Mouse (Mus musculus): ENCODE measurements at regions not wholly inside any gene's neighbourhood (a gene's known extent, or its start where the extent isn't known, plus 50 kb on each side); places are given as distances from the start of the nearest gene placed in this dataset.

DNA sequence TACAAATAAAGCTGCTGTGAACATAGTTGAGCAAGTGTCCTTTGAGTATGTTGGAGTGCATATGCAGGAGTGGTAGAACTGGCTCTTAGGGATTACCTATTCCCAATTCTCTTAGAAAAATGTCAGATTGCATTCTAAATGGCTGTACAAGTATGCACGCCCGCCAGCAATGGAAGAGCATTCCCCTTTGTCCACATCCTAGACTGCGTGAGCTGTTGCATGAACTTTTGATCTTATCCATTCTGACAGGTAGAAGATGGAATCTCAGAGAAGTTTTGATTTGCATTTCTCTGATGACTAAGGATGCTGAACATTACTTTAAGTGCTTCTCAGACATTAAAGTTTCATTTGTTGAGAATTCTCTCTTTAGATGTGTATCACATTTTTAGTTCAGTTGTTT is 1130.0 kb downstream of the Kcnt2 start:
- TF ChIP-seq POLR2A (IDR thresholded peaks at IDR 0.05; ENCODE audit: borderline replicate concordance, insufficient read depth, low read length) (no peak), CTCF (IDR thresholded peaks at IDR 0.05; ENCODE audit: borderline replicate concordance, insufficient read depth, low read depth, low read length) (no peak)

Measured in cerebellum, adult 2 months (tissue).